Mouse (Mus musculus) liver (tissue): ENCODE data around the gene Epn3.

ENCODE experiments used
- DNase-seq: peaks from one replicate; pipeline ENCODE4 v3.0.0-alpha.2; 2020; ENCODE audit warnings: mixed read lengths

Gene Epn3

DNA sequence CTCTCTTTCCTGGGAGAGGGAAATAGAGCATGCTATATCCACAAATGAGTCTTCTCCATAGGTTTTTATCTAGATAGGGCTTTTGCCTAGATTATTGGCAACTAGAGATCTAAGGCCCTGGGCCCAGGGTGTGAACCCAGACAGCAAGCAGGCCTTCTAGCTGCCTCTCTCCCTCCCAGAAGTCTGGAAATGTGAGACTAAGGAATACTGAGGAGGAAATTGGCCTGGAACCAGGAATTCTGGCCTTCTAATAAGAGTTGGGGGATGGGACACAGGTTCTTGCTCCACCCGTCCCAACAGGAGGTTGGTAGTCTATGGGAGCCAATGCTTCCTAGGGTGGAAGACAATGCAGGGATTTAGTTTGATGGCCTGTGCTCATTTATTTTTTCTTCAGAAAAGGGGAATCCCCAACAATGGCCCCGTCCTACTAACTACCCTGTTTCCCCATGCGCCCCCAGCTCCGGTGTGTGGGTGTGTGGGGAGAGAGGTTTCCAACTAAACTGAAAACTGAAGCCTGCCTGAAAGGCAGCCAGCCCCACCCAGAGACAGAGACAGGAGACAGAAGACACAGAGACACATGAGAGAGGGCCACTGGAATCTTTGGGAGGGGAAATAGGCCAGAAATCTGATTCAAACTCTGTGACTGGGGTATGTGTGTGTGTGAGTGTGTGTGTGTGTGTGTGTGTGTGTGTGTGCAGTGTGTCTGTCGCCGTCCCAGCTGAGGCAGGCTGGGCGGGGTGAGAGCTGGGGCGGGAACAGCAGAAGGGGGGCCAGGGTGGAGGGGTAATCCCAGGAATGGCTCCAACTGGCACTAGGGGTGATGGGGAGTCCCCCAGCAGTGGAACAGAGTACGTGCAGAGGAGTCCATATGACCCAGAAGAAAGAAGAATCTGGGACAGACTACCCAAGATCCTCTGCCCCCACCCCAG is 30.4 kb downstream of the Epn3 start:
- DNase-seq = no peak

DNA sequence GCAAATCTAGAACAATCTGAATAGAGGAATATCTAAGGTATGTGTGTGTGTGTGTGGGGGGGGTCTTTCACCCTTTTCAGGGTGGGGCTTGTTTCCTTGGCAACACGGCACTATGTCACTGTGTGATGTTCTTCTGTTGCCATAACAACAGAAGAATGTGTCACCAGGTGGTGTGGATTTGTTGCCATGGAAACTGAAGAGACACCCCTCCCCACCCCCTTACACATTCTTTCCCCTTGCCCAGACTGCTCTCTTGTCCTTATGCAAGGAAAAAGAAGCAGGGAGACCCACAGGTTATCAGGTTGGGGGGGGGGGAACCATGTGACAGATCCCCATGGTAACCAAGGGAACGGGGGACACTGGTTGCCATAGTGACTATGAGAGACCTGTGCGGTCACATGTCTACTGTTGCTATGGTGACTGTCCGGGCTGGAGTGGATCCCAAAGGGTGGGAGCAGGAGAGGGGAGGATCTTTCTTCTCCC is 31.2 kb downstream of the Epn3 start:
- no peak for DNase-seq

DNA sequence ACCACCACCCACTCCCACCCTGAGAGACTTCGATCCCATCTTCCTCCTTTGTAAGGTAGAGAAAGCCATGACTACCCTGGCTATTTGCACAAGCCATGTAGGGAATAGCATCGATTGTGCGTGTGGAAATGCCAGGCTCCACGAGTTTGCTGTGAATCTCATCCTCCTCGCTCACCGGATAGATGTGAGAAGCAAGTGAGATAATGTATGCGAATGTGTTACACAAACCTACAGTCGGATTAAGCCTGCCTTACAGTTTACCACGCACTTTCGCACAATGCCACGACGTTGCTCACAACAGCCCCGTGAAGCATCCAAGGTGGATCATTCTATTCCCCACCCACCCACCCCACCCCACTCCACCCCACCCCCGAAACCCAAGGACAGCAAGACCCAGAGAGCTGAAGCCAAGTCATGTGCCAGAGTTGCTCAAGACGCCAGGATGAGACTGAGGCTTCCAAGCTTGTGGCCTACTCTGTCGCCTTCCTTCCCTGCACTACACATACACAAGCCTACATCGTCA is 33.4 kb downstream of the Epn3 start:
- DNase-seq = no peak

DNA sequence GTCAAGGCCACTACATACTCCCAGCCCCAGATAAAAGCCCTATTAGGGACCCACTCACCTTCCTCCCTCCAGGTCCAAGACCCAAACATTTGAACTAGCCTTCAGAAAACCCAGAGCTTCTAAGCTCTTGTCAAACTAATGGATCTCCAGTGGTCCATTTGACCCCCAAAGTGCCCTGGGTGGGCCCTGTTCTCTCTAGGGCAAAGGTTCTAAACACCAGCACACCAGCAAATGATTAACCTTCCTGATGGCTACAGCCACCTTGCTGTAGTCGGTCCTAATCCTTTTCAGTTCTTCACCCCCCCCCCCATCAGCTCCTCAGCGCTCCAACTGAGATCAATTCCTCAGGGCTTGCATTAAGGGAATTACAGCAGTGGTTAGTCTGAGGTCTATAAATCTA is 35.6 kb downstream of the Epn3 start:
- DNase-seq = no peak

DNA sequence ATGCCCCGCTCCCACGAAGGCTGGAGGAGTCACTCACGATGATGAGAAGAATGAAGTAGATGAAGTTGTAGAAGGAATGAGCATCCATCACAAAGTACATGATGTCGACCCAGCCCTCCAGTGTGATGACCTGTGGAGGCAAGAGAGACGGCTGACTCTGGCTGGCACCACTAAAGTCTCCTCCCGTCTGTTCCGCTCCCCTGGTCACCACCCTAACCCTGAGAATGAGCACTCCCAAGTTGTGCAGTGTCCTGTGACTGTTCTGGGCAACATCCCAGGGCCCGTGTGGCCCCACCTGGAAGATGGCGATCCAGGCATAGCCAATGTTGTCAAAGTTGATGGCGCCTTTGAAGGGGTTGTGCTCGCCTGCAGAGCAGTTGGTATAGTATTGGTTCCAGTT is 37.9 kb downstream of the Epn3 start:
- DNase-seq = no peak

DNA sequence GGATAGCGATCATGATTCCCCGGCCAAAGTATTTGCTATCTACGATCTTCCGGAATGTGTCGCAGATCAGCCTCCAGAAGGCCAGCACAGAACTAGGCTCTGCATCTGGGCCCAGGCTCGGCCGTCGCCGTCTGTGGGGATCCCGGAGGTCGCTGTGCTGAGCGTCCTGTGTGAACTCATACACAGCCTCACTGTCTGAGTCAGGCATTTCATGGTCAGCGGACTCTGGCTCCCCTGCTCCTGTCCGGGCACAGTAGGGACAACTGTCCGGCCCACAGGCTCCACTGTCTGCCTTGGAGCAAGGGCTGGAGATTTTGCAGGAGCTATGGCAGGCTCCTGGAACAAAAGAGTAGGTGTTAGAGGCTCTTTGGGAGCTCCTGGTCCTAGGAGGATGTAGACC is 42.8 kb downstream of the Epn3 start:
- no peak for DNase-seq

DNA sequence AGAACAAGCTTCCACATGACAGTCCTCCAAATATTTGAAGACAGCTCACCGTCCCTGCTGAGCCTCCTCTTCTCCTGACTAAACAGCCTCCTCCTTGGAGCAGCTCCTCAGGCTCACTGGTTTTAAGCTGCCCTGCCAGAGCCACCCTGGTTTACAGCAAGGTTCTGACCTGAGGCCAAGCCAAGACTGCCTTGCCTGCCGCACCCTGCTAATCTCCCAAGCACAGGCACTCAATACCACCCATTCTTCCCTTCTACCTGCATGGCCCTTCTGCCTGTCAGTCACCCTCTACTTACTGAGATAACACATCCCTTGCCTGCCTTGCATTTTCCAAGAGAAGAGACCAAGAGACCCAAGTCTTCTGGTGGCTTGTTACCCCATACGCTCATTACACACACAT is 43.4 kb downstream of the Epn3 start:
- peak; percentile 81 for DNase-seq

DNA sequence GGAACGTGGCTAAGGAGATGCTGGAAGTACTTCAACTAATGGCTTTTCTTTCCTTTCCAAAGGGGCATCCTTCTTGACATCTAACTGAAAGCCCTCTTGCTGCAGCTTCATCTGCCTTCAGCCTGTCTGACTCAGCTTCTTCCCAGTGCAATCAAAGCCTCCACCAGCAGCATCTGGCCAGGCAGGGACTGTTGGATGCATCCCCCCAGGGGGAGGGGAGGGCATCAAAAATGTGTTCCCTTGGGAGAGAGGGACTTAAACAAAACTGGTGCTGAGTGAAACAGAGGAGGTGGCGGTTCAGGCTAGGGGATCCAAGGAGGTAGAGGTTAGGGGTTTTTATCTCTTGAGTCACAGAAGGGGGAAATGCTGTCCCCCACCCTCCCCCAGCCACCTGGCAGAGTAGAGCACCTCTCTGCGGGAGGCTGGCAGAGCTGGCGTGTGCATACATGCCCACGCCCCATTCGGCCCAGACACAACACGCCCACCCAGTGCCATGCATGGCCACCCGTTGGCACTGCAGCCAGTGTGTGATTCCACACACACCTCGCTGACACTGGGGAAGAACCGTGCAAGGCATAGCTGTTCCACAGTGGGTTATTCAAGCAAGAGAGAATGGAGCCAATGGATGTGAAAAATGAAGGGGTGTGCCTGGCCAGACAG is 44.5 kb downstream of the Epn3 start:
- DNase-seq = peak; percentile 52

DNA sequence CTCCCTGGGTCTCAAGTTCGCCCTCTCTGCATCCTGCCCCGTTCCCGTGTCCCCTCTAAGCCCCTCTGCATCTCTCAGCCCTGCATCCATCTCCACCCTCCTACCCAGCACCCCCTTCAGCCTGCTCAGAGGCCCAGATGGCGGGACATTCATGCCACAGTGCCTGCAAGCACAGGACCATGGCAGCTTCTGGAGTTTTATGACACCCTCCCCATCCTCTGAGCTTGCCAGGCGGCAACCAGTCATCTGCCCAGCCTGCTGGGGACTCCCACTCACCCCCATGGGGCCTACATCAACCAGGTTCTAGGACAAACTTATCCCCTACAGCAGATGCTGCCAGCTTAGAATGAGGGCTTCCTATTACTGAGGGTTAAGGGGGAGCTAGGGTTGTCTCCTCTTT is 45.0 kb downstream of the Epn3 start:
- no peak for DNase-seq

DNA sequence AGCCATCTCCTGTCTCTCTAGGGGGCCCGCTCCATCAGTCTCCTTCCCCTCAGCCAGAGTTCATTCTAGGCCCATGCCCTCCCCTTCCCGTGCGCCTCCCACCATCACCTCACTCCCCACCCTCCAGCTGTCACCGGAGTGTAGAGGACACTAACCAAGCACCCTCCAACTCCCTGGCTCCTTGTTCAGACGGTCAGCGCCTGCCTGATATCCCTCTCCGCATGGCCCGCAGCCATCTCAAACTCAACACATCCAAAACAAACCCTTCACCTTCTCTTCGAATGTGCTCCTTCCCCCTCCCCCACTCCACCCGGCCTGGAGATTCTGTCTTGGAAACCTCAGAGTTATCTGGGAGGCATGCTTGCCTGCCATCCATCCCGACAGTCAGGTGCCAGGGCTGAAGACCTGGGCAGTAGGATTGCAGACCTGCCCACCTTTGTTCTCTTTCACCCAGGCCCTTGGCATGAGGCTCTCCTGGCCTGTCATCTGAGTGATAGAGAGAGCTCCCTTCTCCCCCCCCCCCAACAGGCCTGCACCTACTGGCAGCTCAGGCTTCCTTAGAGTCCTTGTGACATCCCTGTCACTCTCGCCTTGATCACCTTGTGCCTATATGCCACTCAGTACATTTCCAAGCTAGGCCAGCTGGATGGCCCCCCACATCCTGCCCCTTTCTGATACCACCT is 48.5 kb downstream of the Epn3 start:
- no peak for DNase-seq

DNA sequence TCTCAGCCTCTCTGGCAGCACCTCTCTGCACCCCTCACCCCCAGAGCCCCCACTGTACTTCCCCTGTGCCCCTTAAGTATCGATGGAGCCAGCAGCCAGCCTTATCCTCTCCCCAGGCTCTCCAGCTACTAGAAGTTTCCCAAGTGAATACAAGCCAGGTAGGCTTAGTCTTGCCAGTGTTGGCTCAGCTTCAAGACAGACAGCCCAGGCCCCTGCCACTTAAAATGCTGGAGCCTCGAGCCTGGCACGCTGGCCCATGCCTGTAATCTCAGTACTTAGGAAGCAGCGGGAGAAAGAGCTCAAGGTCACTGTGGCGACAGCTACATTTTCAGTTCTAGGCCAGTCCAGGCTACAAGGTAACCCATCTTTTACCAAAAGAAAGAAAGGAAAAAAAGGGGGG is 49.9 kb downstream of the Epn3 start:
- no peak for DNase-seq

DNA sequence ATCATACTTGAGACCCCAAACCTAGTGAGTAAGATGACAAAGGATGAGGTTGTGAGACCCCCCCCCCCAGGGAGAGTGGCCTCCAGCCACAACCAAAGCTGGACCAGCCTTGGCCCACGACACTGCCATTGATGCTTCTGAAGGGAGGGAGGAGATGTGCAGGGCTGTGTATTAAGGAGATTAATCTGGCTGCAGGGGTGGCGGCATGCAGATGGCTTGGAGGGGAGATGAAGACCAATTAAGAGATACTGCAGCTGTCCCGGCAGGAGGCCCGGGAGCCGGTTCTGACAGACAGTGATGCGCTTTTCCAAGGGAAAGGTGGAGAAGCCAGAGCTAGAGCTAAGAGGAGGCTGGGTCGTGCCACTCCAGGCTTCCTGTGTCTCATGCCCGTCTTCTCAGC is 50.5 kb downstream of the Epn3 start:
- no peak for DNase-seq

DNA sequence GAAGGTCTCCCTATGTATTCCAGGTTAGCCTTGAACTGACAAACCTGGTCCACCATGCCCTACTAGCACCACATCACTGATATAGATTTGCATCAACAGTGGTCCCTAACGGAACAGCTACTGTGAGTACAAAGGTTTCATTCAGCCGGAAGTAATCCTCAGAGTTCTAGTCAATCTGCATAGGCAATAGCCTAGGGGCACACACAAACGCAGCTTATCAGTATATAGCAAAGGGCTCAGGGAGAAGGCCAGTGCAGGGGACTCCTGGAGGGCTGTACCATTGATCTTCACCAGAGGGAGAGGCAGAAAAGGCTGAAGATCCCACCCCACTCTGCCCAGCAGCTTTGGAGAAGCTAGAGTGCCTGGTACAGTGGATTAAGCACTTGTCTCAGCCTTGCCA is 52.8 kb downstream of the Epn3 start:
- no peak for DNase-seq

DNA sequence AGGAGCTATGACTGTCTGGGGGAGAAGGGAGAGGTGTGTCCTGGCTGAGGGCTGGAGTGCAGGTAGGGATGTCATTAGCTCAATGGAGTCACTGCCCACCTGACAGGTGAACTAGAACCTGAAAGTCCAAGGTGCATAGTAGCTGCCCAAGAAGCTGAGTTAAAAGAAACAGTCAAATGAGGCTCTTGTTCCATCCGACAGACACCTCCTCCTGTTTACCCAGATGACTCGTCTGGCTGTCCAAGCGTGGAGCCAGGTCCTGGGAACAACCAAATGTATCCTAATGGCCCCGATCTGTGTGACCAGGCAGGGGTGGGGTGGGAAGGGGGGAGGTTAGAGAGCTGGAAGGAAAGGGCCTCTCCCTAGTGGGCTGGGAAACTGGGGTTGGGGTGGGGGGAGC is 54.5 kb downstream of the Epn3 start:
- no peak for DNase-seq

DNA sequence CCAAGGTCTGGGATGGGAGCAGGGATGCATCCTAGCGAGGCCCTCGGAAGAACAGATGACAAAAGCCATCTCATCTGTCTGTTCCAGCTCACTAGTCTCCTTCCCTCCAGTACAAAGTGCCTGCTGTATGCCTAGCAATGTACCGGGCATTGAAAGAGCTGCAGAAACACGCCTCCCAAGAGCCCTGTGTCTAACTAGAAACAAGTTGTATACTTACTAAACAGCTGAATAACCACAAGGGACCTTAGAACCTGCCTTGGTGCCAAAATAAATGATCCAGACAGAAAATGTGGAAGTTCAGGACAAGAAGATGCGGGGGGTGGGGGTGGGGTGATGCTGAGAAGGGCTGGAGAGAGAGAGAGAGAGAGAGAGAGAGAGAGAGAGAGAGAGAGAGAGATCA is 54.9 kb downstream of the Epn3 start:
- no peak for DNase-seq

DNA sequence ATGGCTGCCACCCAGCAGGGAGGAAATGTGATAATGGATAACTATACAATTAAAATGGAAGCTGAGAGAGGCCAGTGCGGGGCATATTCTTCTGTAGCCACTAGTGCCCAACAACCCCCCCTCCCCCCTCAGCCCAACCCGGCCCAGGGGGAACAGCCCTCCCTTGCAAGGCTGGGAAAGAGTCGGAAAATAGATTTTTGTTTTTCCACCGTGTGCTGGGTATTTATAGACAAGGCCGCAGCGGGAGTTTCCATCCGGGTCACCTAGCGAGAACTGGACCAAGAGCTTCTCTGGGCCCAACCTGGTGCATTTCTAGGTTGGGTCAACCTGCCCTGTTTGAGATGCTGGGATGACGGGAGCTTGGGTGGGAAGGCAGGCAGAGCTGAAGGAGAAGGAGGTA is 58.0 kb downstream of the Epn3 start:
- no peak for DNase-seq

DNA sequence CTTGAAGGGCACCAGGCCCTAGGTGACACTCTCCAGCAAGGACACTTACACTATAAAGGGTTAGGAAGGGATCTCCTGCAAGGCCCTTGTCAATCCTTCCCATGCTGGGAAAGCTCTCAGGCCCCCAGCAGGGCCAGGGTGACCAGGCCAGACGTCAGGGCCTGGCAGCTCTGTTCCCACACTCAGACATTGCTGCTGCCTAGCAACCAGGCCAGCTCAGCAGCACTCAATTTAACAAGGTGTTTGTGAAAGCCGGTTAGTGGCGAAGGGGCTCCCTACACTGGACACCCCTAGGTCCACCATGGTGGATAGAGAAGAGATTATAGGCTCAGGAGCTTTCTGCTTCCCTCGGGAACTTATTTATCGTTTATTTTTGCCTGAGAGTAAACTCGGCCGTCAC is 58.7 kb downstream of the Epn3 start:
- no peak for DNase-seq

DNA sequence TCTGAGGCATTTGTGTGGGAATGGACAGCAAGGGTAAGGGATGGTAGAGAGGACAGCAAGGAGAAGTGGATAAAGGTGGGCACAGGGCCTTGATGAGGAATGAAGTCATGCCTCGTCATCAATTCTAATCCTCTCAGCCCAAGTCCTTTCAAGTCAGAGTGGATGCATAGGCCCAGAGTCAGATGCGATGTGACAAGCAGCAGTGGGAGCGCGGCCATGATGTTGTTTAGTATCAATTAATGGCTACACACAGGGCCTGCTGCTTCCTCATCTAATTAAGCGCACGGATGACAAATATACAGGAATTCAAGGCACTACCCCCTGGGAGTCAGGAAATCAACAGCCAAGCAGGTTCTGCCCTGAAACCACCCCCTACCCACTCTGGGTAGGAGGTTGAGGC is 59.4 kb downstream of the Epn3 start:
- DNase-seq = no peak
